Mouse (Mus musculus) forebrain, postnatal 0 days (tissue): ENCODE results near the gene Atp1b3. TPM values are rescaled to one million over a fixed set of nuclear protein-coding genes. Genes with fewer than 3 reads are reported as not detected.

ENCODE experiments used
- ATAC-seq: fragments of 200-750 bp; cut with Nextera tagmentation; 2 replicates; pipeline ENCODE4 v1.8.0; 2017; ENCODE audit warnings: mild to moderate bottlenecking, moderate library complexity
- DNase-seq: peaks from one replicate; pipeline ENCODE4 v3.0.0-alpha.2; 2015
- H3K27ac ChIP-seq: fragments of 300-500 bp; sonication (generic); 2 replicates; pipeline ENCODE4 v1.5.1; 2014; ENCODE audit warnings: low read depth, mild to moderate bottlenecking, antibody characterized with exemption, low read length, moderate library complexity, mixed read lengths
- H3K27me3 ChIP-seq: fragments of 300-500 bp; sonication (generic); 2 replicates; pipeline ENCODE4 v1.6.1; 2014; ENCODE audit warnings: mild to moderate bottlenecking, low read length, mixed read lengths; ENCODE audit not compliant: insufficient read depth
- H3K36me3 ChIP-seq: fragments of 300-500 bp; sonication (generic); 2 replicates; pipeline ENCODE4 v1.6.1; 2014; ENCODE audit warnings: mild to moderate bottlenecking, moderate library complexity; ENCODE audit not compliant: insufficient read depth
- H3K4me1 ChIP-seq: fragments of 300-500 bp; sonication (generic); 2 replicates; pipeline ENCODE4 v1.6.1; 2014; ENCODE audit warnings: antibody characterized with exemption; ENCODE audit not compliant: insufficient read depth
- H3K4me2 ChIP-seq: fragments of 300-500 bp; sonication (generic); 2 replicates; pipeline ENCODE4 v1.6.1; 2014; ENCODE audit warnings: low read depth, mild to moderate bottlenecking, moderate library complexity
- H3K4me3 ChIP-seq: fragments of 300-500 bp; sonication (generic); 2 replicates; pipeline ENCODE4 v1.5.1; 2014; ENCODE audit warnings: low read depth, low read length, mixed read lengths
- H3K9ac ChIP-seq: fragments of 300-500 bp; sonication (generic); 2 replicates; pipeline ENCODE4 v1.6.1; 2014; ENCODE audit warnings: mild to moderate bottlenecking
- H3K9me3 ChIP-seq: fragments of 300-500 bp; sonication (generic); 2 replicates; pipeline ENCODE4 v1.6.1; 2016; ENCODE audit warnings: low read length
- CTCF ChIP-seq: sonication (generic); IDR thresholded peaks from 2 replicates; pipeline ENCODE4 v1.5.1; 2016; ENCODE audit warnings: antibody characterized with exemption, control low read depth, low read depth
- WGBS: fragments of 180-500 bp; shearing (Covaris S2); extraction: QIAGEN DNeasy Blood & Tissue Kit; methylation state at CpG from one replicate; pipeline ENCODE4 v1.1.7; 2014; 5-methylcytosine and 5-hydroxymethylcytosine counted together
- polyA plus RNA-seq: library from polyadenylated mRNA; unstranded; fragments of >200 nt; fragmentation: Nextera tagmentation; extraction: Ambion mirVana; gene quantifications from 2 replicates; pipeline ENCODE4 v1.2.1, GENCODE M21; 2015
- total RNA-seq: library from RNA; depleted of rRNA; stranded (reverse); fragments of >200 nt; gene quantifications from 2 replicates; pipeline ENCODE4 v1.2.3, GENCODE M21; 2014

Atp1b3 gene
- total and polyA plus RNA-seq, 2 experiments from 2014 or later, result 85.4 to 167 TPM

- H3K9ac ChIP-seq, result no peak overlapping the region
- H3K4me1 ChIP-seq, result no peaks in the 10 kb centered on the region
- H3K36me3 ChIP-seq, result 0 out of 2 replicates have a peak, but pooled peaks cover 6% of the 10 kb centered on the region
- H3K27ac ChIP-seq, result no peak overlapping the region
- DNase-seq, result no peak
- no peak for ATAC-seq
- 84% methylated on average over 5 of the region's 5 CpGs for WGBS
- no peak for TF ChIP-seq CTCF
- H3K9me3 ChIP-seq, result no peaks in the 10 kb centered on the region
- no peak overlapping the region for H3K4me2 ChIP-seq
- H3K4me3 ChIP-seq, result no peak overlapping the region
- H3K27me3 ChIP-seq, result no peaks in the 10 kb centered on the region
Measured at GRCm38 (mm10) chr9:96348885-96349284, 15.4 kb downstream of the Atp1b3 start.

GRCm38 (mm10) chr9:96345750-96346149 is 18.5 kb downstream of the Atp1b3 start:
- Histone ChIP-seq H3K9ac (no peak overlapping the region), H3K27me3 (no peaks in the 10 kb centered on the region), H3K27ac (no peak overlapping the region), H3K9me3 (no peaks in the 10 kb centered on the region), H3K4me1 (no peaks in the 10 kb centered on the region), H3K36me3 (peaks cover 28% of the 10 kb centered on the region), H3K4me3 (no peak overlapping the region), H3K4me2 (no peak overlapping the region)
- DNase-seq (no peak), ATAC-seq (no peak)
- WGBS, result 95% methylated on average over 3 of the region's 3 CpGs
- TF ChIP-seq CTCF, result no peak

- DNase-seq (no peak), ATAC-seq (no peak)
- Histone ChIP-seq H3K36me3 (peaks cover 16% of the 10 kb centered on the region), H3K4me1 (no peaks in the 10 kb centered on the region), H3K27ac (no peak overlapping the region), H3K4me2 (no peak overlapping the region), H3K27me3 (no peaks in the 10 kb centered on the region), H3K9ac (no peak overlapping the region), H3K4me3 (no peak overlapping the region), H3K9me3 (no peaks in the 10 kb centered on the region)
- TF ChIP-seq CTCF, result no peak
- 91% methylated on average over 5 of the region's 5 CpGs for WGBS
Measured at GRCm38 (mm10) chr9:96331146-96331545, 33.1 kb downstream of the Atp1b3 start.

GRCm38 (mm10) chr9:96328226-96328625 is 36.0 kb downstream of the Atp1b3 start:
- Histone ChIP-seq H3K4me3 (no peak overlapping the region), H3K4me2 (no peak overlapping the region), H3K9me3 (no peaks in the 10 kb centered on the region), H3K9ac (no peak overlapping the region), H3K27ac (no peak overlapping the region), H3K27me3 (no peaks in the 10 kb centered on the region), H3K4me1 (no peaks in the 10 kb centered on the region), H3K36me3 (peaks cover 6% of the 10 kb centered on the region; the same call in 1 of the 2 replicates)
- TF ChIP-seq CTCF, result no peak
- WGBS, result 82% methylated on average over 4 of the region's 4 CpGs
- ATAC-seq (no peak), DNase-seq (no peak)

GRCm38 (mm10) chr9:96326496-96326923 is 37.7 kb downstream of the Atp1b3 start:
- no peak for ATAC-seq
- no peak for TF ChIP-seq CTCF
- DNase-seq, result no peak
- H3K9ac ChIP-seq, result no peak overlapping the region
- H3K4me1 ChIP-seq, result no peaks in the 10 kb centered on the region
- no peaks in the 10 kb centered on the region for H3K36me3 ChIP-seq
- no peaks in the 10 kb centered on the region for H3K27me3 ChIP-seq
- no peaks in the 10 kb centered on the region for H3K9me3 ChIP-seq
- H3K4me3 ChIP-seq, result no peak overlapping the region
- H3K4me2 ChIP-seq, result no peak overlapping the region
- no peak overlapping the region for H3K27ac ChIP-seq
- 49% methylated on average over 6 of the region's 6 CpGs for WGBS

GRCm38 (mm10) chr9:96324502-96324901 is 39.7 kb downstream of the Atp1b3 start:
- ATAC-seq (peak; percentile 50), DNase-seq (peak; percentile 13)
- Histone ChIP-seq H3K9me3 (no peaks in the 10 kb centered on the region), H3K9ac (no peak overlapping the region), H3K36me3 (peaks cover 8% of the 10 kb centered on the region; the same call in 1 of the 2 replicates), H3K27ac (no peak overlapping the region), H3K4me2 (no peak overlapping the region), H3K27me3 (no peaks in the 10 kb centered on the region), H3K4me3 (no peak overlapping the region), H3K4me1 (no peaks in the 10 kb centered on the region)
- TF ChIP-seq CTCF, result no peak
- 36% methylated on average over 4 of the region's 4 CpGs for WGBS

- DNase-seq (no peak), ATAC-seq (no peak)
- Histone ChIP-seq H3K27me3 (no peaks in the 10 kb centered on the region), H3K36me3 (peaks cover 15% of the 10 kb centered on the region), H3K4me3 (no peak overlapping the region), H3K4me2 (no peak overlapping the region), H3K4me1 (no peaks in the 10 kb centered on the region), H3K9ac (no peak overlapping the region), H3K9me3 (no peaks in the 10 kb centered on the region), H3K27ac (no peak overlapping the region)
- WGBS, result 83% methylated on average over 15 of the region's 15 CpGs
- no peak for TF ChIP-seq CTCF
Measured at GRCm38 (mm10) chr9:96322411-96323152, 41.7 kb downstream of the Atp1b3 start.
